Mouse (Mus musculus) heart, adult 18-20 months (tissue): ENCODE data around the gene Mtfr1l. TPM values are rescaled to one million over a fixed set of nuclear protein-coding genes. Genes with fewer than 3 reads are reported as not detected.

Experiments
- DNase-seq, 2 experiments: peaks; one replicate each; pipeline ENCODE4 v3.0.0; 2021 to 2022; ENCODE audit warnings: mixed read lengths in 1 of 2
- microRNA-seq, 2 experiments: library from miRNA; unstranded; fragments of <30 nt; microRNA quantifications; one replicate each; pipeline ENCODE4 v1.2.0; 2022
- total RNA-seq, 2 experiments: library from RNA; stranded (reverse); gene quantifications; 2 replicates each; pipeline ENCODE4 v1.2.3; 2021

The Mtfr1l gene
- total RNA-seq, 2 experiments from 2014 or later, result 184 to 217 TPM

- no peak for DNase-seq
Measured at GRCm38 (mm10) chr4:134489986-134490665, 45.1 kb downstream of the Mtfr1l start.

GRCm38 (mm10) chr4:134488211-134488610 lies 47.0 kb downstream of the Mtfr1l start:
- DNase-seq, result no peak

- DNase-seq, result no peak
Measured at GRCm38 (mm10) chr4:134485151-134485900, 49.9 kb downstream of the Mtfr1l start.

- DNase-seq, result no peak
Measured at GRCm38 (mm10) chr4:134484231-134484630, 51.0 kb downstream of the Mtfr1l start.

- DNase-seq, result no peak
Measured at GRCm38 (mm10) chr4:134483696-134484095, 51.5 kb downstream of the Mtfr1l start.

GRCm38 (mm10) chr4:134483078-134483688 lies 52.0 kb downstream of the Mtfr1l start:
- no peak for DNase-seq

GRCm38 (mm10) chr4:134482442-134482841 lies 52.7 kb downstream of the Mtfr1l start:
- no peak for DNase-seq

GRCm38 (mm10) chr4:134481270-134481669 lies 53.9 kb downstream of the Mtfr1l start:
- DNase-seq, result no peak

- peak; percentile 65 to 86 for DNase-seq
Measured at GRCm38 (mm10) chr4:134480864-134481263, 54.3 kb downstream of the Mtfr1l start.

- peak; percentile 22 to 55 for DNase-seq
Measured at GRCm38 (mm10) chr4:134479839-134480238, 55.3 kb downstream of the Mtfr1l start.

GRCm38 (mm10) chr4:134478031-134478430 lies 57.2 kb downstream of the Mtfr1l start:
- DNase-seq, result peak; percentile 86 to 96

GRCm38 (mm10) chr4:134476899-134477298 lies 58.3 kb downstream of the Mtfr1l start:
- DNase-seq, result no peak

Small RNAs within 50 kb of the gene (microRNA-seq; reads per million reads assigned to microRNA genes)
- gene Mir6403, result 0 reads per million in 2 experiments

Other genes starting within 250 kb of the Mtfr1l start
- 1 to 10 TPM; 4.8 to 8.0 TPM for gene Pdik1l, start 247.5 kb downstream of the Mtfr1l start, total RNA-seq
- 100 to 1,000 TPM; 195 to 199 TPM for gene Trim63, start 220.3 kb downstream of the Mtfr1l start, total RNA-seq
- under 1 TPM; 0.30 to 0.72 TPM for gene Slc30a2, start 192.2 kb downstream of the Mtfr1l start, total RNA-seq
- 10 to 100 TPM; 19.7 to 19.8 TPM for gene Extl1, start 151.5 kb downstream of the Mtfr1l start, total RNA-seq
- 1 to 10 TPM; 6.1 to 7.9 TPM for gene Pafah2, start 139.1 kb downstream of the Mtfr1l start, total RNA-seq
- 10 to 100 TPM; 21.3 to 24.5 TPM for gene Stmn1, start 67.1 kb downstream of the Mtfr1l start, total RNA-seq
- gene Paqr7, start 38.7 kb downstream of the Mtfr1l start, total RNA-seq, result 10 to 100 TPM; 15.5 to 15.7 TPM
- under 1 TPM in 1 of 2 experiments, not detected in 1; 0.36 TPM for gene Aunip, start 24.4 kb downstream of the Mtfr1l start, total RNA-seq
- gene Selenon, start 16.8 kb upstream of the Mtfr1l start, total RNA-seq, result 10 to 100 TPM; 16.8 to 17.0 TPM
- gene Man1c1, start 168.9 kb upstream of the Mtfr1l start, total RNA-seq, result 10 to 100 TPM; 26.9 to 28.3 TPM
- gene Ldlrap1, start 232.6 kb upstream of the Mtfr1l start, total RNA-seq, result 1 to 10 TPM; 7.7 to 9.8 TPM